Mouse (Mus musculus) forebrain, embryonic 16.5 days (tissue): ENCODE measurements around the gene Fermt3. TPM values are rescaled to one million over a fixed set of nuclear protein-coding genes. Genes with fewer than 3 reads are reported as not detected.
A peak's percentile ranks its signal among the peaks of the same experiment; 100 is the strongest.

Experiments
- ATAC-seq: fragments of 200-750 bp; cut with Nextera tagmentation; 2 replicates; pipeline ENCODE4 v1.8.0; 2017; ENCODE audit warnings: mild to moderate bottlenecking, moderate library complexity
- H3K27ac ChIP-seq: fragments of 300-500 bp; sonication (generic); 2 replicates; pipeline ENCODE4 v1.5.1; 2014; ENCODE audit warnings: low read length, control low read depth
- H3K27me3 ChIP-seq: fragments of 300-500 bp; sonication (generic); replicated peaks from 2 replicates; pipeline ENCODE4 v1.6.1; 2014; ENCODE audit warnings: low read length; ENCODE audit not compliant: control insufficient read depth, insufficient read depth
- H3K36me3 ChIP-seq: fragments of 300-500 bp; sonication (generic); 2 replicates; pipeline ENCODE4 v1.6.1; 2014; ENCODE audit not compliant: control insufficient read depth, insufficient read depth
- H3K4me1 ChIP-seq: fragments of 300-500 bp; sonication (generic); replicated peaks from 2 replicates; pipeline ENCODE4 v1.6.1; 2014; ENCODE audit warnings: low read length; ENCODE audit not compliant: control insufficient read depth, insufficient read depth
- H3K4me2 ChIP-seq: fragments of 300-500 bp; sonication (generic); 2 replicates; pipeline ENCODE4 v1.6.1; 2014; ENCODE audit warnings: mild to moderate bottlenecking, low read length, control low read depth
- H3K4me3 ChIP-seq: fragments of 300-500 bp; sonication (generic); replicated peaks from 2 replicates; pipeline ENCODE4 v1.5.1; 2014; ENCODE audit warnings: mild to moderate bottlenecking, low read length, control low read depth
- H3K9ac ChIP-seq: fragments of 300-500 bp; sonication (generic); replicated peaks from 2 replicates; pipeline ENCODE4 v1.6.1; 2014; ENCODE audit warnings: low read depth, low read length, control low read depth
- H3K9me3 ChIP-seq: fragments of 300-500 bp; sonication (generic); 2 replicates; pipeline ENCODE4 v1.6.1; 2016; ENCODE audit warnings: low read length; ENCODE audit not compliant: control insufficient read depth
- WGBS: fragments of 180-500 bp; shearing (Covaris S2); extraction: QIAGEN DNeasy Blood & Tissue Kit; methylation state at CpG from one replicate; pipeline ENCODE4 v1.1.7; 2014; 5-methylcytosine and 5-hydroxymethylcytosine counted together
- polyA plus RNA-seq: library from polyadenylated mRNA; unstranded; fragments of >200 nt; fragmentation: Nextera tagmentation; extraction: Ambion mirVana; gene quantifications from 2 replicates; pipeline ENCODE4 v1.2.1, GENCODE M21; 2015

The Fermt3 gene
- polyA plus RNA-seq, 1 experiment from 2014 or later, result 3.8 TPM

DNA sequence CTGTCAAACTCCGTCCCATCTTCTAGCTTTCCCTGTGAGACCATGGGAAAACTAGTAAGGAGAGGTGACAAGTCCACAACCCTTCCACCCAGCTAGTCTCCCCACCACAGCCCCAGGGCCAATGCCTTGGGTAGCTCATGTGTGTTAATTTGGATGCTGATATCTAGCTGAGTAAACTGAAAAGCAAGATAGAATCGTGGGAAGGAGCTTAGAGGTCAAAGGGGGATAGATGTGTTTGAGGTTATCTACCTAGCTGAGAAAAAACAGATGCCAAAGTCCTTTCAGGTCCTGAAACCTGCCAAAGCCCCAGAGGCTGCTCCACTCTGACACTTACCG, 40.7 kb downstream of the Fermt3 start:
- Histone ChIP-seq H3K4me3 (peak overlapping the region; percentile 80), H3K27ac (peak overlapping the region; percentile 95), H3K9me3 (no peaks in the 10 kb centered on the region), H3K4me2 (peak overlapping the region; percentile 75), H3K27me3 (no peaks in the 10 kb centered on the region), H3K36me3 (peaks cover 8% of the 10 kb centered on the region), H3K4me1 (peaks cover 43% of the 10 kb centered on the region), H3K9ac (peak overlapping the region; percentile 60)
- 60% methylated on average over 3 of the region's 3 CpGs for WGBS
- no peak for ATAC-seq

DNA sequence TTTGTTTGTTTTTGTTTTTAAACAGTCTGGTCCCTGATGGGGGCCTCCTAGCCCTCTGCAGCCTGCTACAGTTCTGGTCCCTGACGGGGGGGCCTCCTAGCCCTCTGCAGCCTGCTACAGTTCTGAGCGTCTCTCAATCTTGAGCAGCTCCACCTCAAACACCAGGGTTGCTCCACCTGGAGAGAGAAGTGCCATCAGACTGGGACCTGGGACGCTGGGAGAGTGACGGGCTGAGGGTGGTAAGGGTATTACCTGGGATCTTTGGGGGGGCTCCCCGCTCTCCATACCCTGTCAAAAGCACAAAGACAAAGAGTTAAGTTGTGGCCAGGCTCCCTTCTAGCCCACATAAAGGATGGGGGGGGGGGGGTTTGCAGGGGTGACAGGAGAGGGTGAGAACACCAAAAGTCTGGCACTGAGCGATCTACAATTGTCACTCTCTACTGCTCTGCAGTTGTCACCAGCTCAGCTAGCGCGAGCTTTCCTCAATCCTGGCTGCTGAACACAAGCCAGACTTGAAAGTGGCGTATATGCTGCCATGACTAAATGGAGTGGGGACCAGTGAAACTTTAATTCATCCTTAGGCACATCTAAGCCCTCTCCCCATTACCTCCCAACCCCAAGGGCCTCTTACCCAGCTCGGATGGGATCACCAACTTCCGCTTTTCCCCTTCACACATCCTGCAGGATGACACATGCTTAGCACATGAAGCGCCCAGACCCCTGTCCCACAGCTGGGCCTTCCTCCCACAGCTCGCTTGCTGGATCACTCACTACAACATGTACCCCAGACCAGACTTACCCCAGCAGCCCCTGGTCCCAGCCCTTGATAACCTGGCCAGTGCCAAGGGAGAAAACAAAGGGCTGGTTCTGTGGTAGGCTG, 41.3 kb downstream of the Fermt3 start:
- no peaks in the 10 kb centered on the region for H3K27me3 ChIP-seq
- H3K4me3 ChIP-seq, result no peak overlapping the region
- peaks cover 43% of the 10 kb centered on the region for H3K4me1 ChIP-seq
- ATAC-seq, result no peak
- H3K9ac ChIP-seq, result peak overlapping the region; percentile 30; the same call in 1 of the 2 replicates
- 70% methylated on average over 13 of the region's 13 CpGs for WGBS
- peak overlapping the region; percentile 34; the same call in 1 of the 2 replicates for H3K27ac ChIP-seq
- no peaks in the 10 kb centered on the region for H3K9me3 ChIP-seq
- peaks cover 6% of the 10 kb centered on the region for H3K36me3 ChIP-seq
- peak overlapping the region; percentile 75; the same call in 1 of the 2 replicates for H3K4me2 ChIP-seq

DNA sequence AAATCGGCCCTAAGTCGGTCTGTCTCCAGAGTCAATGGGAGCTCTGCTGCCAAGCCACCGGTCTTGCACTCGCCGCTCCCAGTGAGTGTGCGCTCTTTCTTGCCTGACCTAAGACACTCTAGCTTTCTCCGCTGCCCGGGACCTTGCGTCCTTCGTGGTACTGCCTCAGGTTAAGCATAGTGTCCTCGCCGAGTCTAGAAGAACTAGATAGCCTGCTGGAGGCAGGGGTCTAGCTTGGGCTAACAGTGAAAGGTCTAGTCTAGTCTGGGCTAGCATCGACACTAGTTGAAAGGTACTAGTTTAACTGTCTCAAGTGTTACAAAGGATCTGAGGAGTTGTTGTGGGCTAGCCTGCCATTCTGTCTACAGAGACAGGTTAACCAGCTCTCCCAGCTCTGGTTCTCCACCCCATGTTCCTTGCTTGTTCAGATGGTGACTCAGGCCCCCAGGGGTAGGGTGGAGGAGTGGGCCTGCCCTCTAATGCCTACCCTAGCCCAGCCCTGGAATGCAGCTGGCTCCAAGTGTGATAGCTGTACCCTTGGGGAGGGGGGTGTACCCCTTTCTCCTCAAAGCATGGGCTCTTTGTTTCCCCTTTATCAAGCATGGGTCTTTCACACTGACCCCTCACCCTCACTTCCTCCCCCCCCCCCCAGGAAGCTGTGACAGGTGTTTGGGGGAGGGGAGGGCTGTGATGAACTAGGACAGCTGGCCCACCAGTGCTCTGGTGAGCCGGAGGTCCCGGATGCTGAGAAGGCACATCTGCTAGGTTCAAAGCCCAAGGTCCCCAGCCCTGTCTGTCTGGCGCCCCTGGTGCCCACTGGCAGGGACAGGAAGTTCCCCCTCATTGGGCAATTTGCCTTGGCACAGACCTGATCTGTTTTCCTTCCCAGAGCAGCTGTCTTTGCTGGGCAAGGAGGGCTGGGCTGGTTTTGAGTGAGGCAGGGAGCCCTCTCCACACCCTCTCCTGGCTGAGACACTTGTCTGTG, 43.4 kb downstream of the Fermt3 start, which contains the start of gene Plcb3:
Gene Plcb3 (minus strand): TSS at position 934 of the 985 bp plus-strand sequence.
- Histone ChIP-seq H3K4me3 (peak within 1 kb of the TSS; percentile 60), H3K27me3 (no peaks in the 10 kb centered on the region), H3K36me3 (peaks cover 6% of the 10 kb centered on the region), H3K9me3 (no peaks in the 10 kb centered on the region), H3K4me2 (peak within 1 kb of the TSS; percentile 72), H3K27ac (peak within 1 kb of the TSS; percentile 82), H3K9ac (peak within 1 kb of the TSS; percentile 85), H3K4me1 (peaks cover 38% of the 10 kb centered on the region)
- 0% methylated on average over 16 of the region's 16 CpGs for WGBS
- peak; percentile 5 for ATAC-seq

DNA sequence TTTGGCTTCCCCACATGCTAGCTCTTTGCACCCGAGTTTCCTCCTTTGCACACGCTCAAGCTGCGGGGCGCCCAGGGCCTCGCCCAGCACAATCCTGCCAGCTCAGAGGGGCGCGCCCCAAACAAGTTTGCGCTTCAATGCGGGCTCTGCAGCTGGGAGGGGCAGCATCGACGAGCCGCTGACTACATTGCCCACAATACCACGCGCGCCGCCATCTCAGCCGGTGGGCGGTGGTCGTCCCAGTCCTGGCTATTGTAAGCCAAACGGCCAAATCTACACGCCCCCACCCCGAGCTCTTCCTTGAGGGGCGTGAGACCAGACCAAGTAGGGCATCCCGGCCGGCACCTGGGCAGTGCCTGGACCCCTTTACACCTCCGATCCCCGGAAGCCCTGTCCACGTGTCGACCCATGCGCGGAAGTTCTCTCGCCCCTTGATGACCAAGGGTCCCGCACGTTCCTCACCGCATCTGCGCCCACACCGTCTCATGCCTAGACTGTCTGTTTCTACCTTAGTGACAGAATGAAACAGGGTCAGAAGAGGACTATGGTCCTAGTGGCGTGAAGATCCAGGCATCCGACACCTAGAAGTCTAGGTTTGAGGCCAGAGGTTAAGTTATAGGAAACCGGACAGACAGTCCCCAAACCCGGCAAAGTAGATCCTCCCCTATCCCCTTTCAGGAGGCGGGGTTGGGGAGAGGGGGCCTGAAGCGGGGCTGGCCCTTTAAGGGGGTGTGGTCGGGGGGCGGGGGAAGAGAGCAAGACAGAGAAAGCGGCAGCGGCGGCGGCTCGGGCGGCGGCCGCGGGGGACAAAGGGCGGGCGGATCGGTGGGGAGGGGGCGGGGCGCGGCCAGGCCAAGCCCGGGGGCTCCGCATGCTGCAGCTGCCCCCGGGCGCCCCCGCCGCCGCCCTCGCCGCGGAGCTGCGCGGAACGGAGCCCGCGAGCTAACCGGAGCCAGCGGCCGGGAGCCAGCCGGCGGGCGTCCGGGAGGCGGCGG, 44.8 kb downstream of the Fermt3 start, which contains the start of gene Ppp1r14b:
Gene Ppp1r14b (plus strand): TSS at position 758 of the 995 bp plus-strand sequence.
- Histone ChIP-seq H3K27me3 (peaks cover 5% of the 10 kb centered on the region; the same call in 1 of the 2 replicates), H3K9me3 (no peaks in the 10 kb centered on the region), H3K4me2 (peak within 1 kb of the TSS; percentile 72), H3K4me3 (peak within 1 kb of the TSS; percentile 60), H3K27ac (peak within 1 kb of the TSS; percentile 82), H3K9ac (peak within 1 kb of the TSS; percentile 85), H3K36me3 (peaks cover 6% of the 10 kb centered on the region), H3K4me1 (peaks cover 47% of the 10 kb centered on the region)
- 0% methylated on average over 64 of the region's 84 CpGs for WGBS
- peak; percentile 73 for ATAC-seq

DNA sequence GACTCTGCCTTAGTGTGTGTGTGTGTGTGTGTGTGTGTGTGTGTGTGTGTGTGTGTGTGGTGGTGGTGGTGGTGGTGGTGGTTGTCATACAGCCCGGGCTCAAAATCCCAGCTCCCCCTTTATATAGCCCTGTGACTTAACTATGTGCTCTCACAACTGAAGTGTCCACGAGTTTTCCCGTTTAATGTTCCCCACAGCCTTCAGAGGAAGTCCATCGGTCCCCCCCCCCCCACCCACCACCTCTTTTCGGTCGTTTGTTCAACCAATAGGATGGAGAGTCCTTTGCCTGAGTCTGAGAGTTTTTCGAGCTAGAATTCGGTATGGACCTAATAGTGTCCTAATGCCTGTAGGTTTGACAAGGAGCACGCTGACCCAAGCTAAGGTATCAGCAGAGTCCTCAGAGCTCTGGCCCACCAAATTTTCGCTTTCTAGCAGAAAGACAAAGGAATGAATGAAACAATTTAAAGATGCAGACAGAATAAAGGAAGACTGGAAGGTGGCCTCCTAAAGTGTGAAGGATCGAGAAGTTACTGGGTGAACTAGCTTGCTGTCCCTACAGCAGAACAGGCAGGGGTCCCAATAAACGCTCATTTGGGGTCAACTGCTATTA, 45.6 kb downstream of the Fermt3 start:
- H3K9me3 ChIP-seq, result no peaks in the 10 kb centered on the region
- H3K4me2 ChIP-seq, result peak overlapping the region; percentile 58
- H3K36me3 ChIP-seq, result peaks cover 6% of the 10 kb centered on the region
- H3K4me1 ChIP-seq, result peaks cover 41% of the 10 kb centered on the region
- peak overlapping the region; percentile 46; the same call in 1 of the 2 replicates for H3K27ac ChIP-seq
- ATAC-seq, result no peak
- peak overlapping the region; percentile 60 for H3K4me3 ChIP-seq
- peak overlapping the region; percentile 85 for H3K9ac ChIP-seq
- WGBS, result 31% methylated on average over 12 of the region's 12 CpGs
- peaks cover 10% of the 10 kb centered on the region; the same call in 1 of the 2 replicates for H3K27me3 ChIP-seq

DNA sequence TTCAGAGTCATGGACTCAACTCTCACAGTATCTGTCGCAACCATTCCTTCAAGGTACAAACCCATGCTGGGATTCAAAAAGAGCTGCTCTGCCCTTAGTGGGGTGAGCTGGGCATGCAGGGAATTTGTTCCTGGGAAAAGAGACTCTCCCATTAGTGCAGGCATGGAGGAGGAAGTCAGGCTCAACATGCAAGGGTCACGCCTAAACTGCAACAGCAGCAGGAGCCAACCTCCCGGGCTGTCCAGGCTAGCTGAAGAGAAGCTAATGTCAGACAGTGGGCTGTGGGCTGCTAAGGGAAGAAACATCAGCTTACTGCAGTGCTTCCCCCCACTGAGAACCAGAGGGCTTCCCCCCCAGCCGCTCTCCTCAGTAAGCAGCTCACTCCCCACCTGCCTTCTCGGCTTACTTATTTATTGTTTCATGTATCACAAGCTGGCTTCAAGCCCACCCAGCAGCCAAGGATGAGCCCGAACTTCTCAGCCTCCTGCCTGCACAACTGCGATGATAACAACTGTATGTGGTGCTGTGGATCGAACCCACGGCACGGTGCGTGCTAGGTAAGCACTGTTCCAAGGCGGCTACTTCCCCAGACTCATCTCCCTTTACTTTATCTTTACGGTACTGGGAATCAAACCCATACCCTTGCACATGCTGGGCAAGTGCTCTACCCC, 46.9 kb downstream of the Fermt3 start:
- Histone ChIP-seq H3K36me3 (peaks cover 2% of the 10 kb centered on the region; the same call in 1 of the 2 replicates), H3K9ac (no peak overlapping the region), H3K9me3 (no peaks in the 10 kb centered on the region), H3K4me2 (no peak overlapping the region), H3K4me1 (peaks cover 28% of the 10 kb centered on the region), H3K27me3 (peaks cover 15% of the 10 kb centered on the region; the same call in 1 of the 2 replicates), H3K4me3 (no peak overlapping the region), H3K27ac (no peak overlapping the region)
- 87% methylated on average over 13 of the region's 13 CpGs for WGBS
- ATAC-seq, result no peak

DNA sequence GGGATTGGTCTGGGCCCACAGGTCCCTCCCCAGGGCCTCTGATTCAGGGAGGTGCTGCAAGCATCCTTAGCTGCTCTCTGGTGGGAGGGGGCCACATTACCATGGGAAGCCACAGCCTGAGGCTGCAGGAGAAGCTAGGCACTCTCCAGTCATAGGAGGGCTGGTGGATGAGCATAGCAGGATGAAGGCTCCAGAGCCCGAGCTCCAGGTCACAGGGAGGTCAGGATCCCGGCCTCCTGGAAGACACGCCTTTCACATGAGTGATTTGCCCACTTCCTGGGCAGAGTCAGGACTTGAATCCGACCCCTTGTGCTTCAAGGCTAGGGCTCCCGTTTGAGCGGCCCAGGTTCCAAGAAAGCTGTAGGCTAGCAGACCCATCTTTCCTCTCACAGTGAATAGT, 47.6 kb downstream of the Fermt3 start:
- Histone ChIP-seq H3K27ac (no peak overlapping the region), H3K4me1 (peaks cover 22% of the 10 kb centered on the region), H3K4me3 (no peak overlapping the region), H3K9me3 (no peaks in the 10 kb centered on the region), H3K9ac (no peak overlapping the region), H3K27me3 (peaks cover 15% of the 10 kb centered on the region; the same call in 1 of the 2 replicates), H3K4me2 (no peak overlapping the region), H3K36me3 (no peaks in the 10 kb centered on the region)
- ATAC-seq, result no peak
- 59% methylated on average over 6 of the region's 6 CpGs for whole genome bisulfite sequencing
